Mouse (Mus musculus) cerebellum, postnatal 25 days (tissue): ENCODE measurements around the gene Bcl7b.
A peak's percentile ranks its signal among the peaks of the same experiment; 100 is the strongest.

ENCODE experiments used
- DNase-seq, 2 experiments: peaks; one replicate each; pipeline ENCODE4 v3.0.0; 2021; ENCODE audit warnings: mixed read lengths in 2 of 2

The Bcl7b gene

GRCm38 (mm10) chr5:135168063-135169062 lies at the start of gene Bcl7b:
TSS of gene Bcl7b (plus strand) at chr5:135168283.
- DNase-seq = peak; percentile 95 to 97

GRCm38 (mm10) chr5:135118589-135119081 lies 49.4 kb upstream of the Bcl7b start:
- DNase-seq = peak; percentile 68 to 78

- DNase-seq = no peak
Observed at GRCm38 (mm10) chr5:135120753-135121152, 47.3 kb upstream of the Bcl7b start.

- no peak for DNase-seq
Observed at GRCm38 (mm10) chr5:135126121-135126520, 42.0 kb upstream of the Bcl7b start.

GRCm38 (mm10) chr5:135127669-135128068 lies 40.4 kb upstream of the Bcl7b start:
- DNase-seq = no peak

GRCm38 (mm10) chr5:135129747-135130146 lies 38.3 kb upstream of the Bcl7b start:
- DNase-seq = no peak

- DNase-seq = peak; percentile 13 to 51
Observed at GRCm38 (mm10) chr5:135133736-135134405, 34.2 kb upstream of the Bcl7b start.

GRCm38 (mm10) chr5:135134534-135134933 lies 33.5 kb upstream of the Bcl7b start:
- DNase-seq = peak in 1 of 2 experiments; percentile 50

- DNase-seq = no peak
Observed at GRCm38 (mm10) chr5:135139881-135140280, 28.2 kb upstream of the Bcl7b start.

- no peak for DNase-seq
Observed at GRCm38 (mm10) chr5:135144469-135144868, 23.6 kb upstream of the Bcl7b start.

- DNase-seq = no peak
Observed at GRCm38 (mm10) chr5:135145532-135145931, 22.6 kb upstream of the Bcl7b start.

- DNase-seq = no peak
Observed at GRCm38 (mm10) chr5:135145955-135146354, 22.1 kb upstream of the Bcl7b start.

- DNase-seq = no peak
Observed at GRCm38 (mm10) chr5:135148715-135149052, 19.4 kb upstream of the Bcl7b start.

- DNase-seq = peak; percentile 98 to 99
Observed at GRCm38 (mm10) chr5:135149053-135149819, 18.8 kb upstream of the Bcl7b start, which contains the start of gene Tbl2. TSS of gene Tbl2 (plus strand) at chr5:135149657.

- DNase-seq = no peak
Observed at GRCm38 (mm10) chr5:135149820-135150178, 18.3 kb upstream of the Bcl7b start.

GRCm38 (mm10) chr5:135156496-135156895 lies 11.6 kb upstream of the Bcl7b start:
- no peak for DNase-seq

- DNase-seq = no peak
Observed at GRCm38 (mm10) chr5:135161221-135161620, 6.9 kb upstream of the Bcl7b start.

- DNase-seq = no peak
Observed at GRCm38 (mm10) chr5:135161650-135162049, 6.4 kb upstream of the Bcl7b start.

GRCm38 (mm10) chr5:135162361-135162760 lies 5.7 kb upstream of the Bcl7b start:
- DNase-seq = no peak

- no peak for DNase-seq
Observed at GRCm38 (mm10) chr5:135162821-135163220, 5.3 kb upstream of the Bcl7b start.

- DNase-seq = no peak
Observed at GRCm38 (mm10) chr5:135166909-135167308, 1.2 kb upstream of the Bcl7b start.

GRCm38 (mm10) chr5:135167469-135167868 lies 614 bp upstream of the Bcl7b start:
- DNase-seq = no peak

GRCm38 (mm10) chr5:135169479-135169878 lies 1.4 kb downstream of the Bcl7b start:
- DNase-seq = no peak
